Mouse (Mus musculus): ENCODE results near the gene Gpr158. TPM values are rescaled to one million over a fixed set of nuclear protein-coding genes. Genes with fewer than 3 reads are reported as not detected.

Gene Gpr158
- total RNA-seq, 2 experiments from 2014 or later: 0.57 to 1.1 TPM

DNA sequence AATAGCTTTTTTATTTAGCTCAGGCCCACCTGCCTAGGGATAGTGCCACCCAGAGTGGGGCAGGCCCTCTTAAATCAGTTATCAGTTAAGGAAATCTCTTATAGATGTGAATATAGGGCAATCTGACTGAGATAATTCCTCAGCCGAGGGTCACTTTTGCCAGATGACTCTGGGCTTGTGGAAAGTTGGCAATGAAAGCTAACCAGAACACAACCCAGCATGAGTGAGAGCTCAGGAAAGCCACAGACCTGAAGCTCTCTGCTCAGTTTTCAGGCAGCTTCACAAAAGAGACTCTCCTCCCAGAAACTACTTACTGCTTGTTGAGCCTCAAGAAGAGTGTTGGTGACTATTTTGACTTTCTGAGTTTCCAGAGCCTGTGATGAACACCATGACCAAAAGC, 264.8 kb downstream of the Gpr158 start:
- DNase-seq: no peak

DNA sequence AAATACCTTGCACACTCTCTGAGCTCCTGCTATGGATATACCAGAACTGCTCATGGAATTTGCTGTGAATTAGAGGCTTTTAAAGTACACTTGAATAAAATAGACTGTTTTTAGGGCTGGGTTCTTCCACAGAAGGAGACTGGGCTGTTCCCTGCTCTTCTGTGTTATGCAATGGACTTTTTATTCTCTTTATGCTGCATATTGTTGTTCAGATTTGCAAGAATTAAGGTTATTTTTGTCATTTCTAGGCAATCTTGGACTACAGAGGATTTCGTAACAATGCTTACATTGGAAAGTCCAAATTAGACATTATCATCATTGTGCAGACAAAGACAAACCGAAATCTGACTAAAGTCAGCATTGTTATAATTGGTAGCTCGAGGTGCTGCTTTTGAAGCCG, 298.4 kb downstream of the Gpr158 start:
- no peak for DNase-seq

DNA sequence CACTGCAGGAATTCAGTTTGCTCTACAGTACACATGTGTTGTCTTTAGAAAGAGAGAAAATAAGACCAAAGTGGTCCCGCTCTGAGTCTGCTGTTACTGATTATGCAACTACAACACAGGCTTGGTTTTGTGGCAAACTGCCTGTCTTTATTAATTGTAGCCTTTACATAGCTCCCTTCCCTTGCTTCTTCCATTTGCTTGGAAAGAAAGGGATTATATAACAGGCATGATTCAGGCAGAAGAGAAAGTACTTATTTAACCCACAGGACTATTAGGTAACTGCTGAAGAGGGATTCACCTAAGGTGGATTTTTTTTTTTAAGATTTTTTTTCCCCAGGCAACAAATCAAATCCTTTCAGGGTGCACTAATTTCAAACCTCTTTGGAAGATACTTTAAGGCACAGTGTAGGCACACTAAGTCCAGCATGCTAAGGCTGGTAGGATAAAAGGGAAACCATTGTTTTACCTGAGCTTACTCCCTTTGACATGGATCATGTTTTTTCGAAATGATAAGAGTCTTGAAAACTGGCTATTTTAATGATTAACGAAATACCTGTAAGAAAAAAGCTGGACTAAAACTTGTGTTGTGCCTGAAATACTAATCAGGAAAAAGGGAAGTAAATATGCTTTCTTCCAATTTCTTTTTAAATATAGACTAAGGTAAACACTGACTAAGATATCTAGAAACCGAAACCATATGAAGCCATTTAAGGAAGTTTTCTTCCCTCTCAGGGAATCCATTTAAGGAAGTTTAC, 308.9 kb downstream of the Gpr158 start:
- no peak for DNase-seq

DNA sequence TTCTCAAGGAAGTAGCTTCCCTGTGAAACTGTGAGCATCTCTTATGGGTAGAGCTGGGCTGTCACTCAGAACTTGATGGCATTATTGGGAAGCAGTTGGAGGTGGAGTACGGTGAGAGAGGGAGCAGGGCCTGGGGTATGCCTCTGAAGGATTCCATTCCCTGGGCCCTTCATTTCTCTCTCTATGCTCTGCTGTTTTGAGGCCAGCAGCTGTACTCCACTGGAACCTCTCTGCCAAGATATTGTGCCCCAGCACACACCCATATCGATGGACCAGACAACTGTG, 309.4 kb downstream of the Gpr158 start:
- no peak for DNase-seq

DNA sequence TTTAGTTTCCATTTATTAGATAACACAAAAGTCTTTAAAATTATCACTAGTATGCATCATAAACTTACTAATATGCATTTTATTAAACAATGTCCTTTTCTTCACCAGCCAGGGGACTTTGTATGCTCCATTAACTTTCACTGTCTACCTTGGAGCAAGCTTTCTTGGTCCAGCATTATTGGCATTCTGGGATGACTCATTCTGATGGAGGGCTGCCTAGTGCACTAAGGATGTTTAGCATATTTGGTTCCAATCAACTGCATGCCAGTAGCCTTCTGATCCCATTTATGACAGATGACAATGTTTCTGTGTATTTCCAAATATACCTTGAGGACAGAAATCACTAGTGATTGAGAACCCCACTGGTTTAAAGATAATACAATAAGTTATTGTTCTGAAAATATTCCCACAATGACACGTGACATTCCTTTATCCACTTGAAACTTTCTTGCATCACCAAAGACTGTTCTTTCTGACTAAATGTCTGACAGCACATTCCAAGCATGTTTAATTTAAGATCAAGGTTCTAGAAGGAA, 313.5 kb downstream of the Gpr158 start:
- no peak for DNase-seq

DNA sequence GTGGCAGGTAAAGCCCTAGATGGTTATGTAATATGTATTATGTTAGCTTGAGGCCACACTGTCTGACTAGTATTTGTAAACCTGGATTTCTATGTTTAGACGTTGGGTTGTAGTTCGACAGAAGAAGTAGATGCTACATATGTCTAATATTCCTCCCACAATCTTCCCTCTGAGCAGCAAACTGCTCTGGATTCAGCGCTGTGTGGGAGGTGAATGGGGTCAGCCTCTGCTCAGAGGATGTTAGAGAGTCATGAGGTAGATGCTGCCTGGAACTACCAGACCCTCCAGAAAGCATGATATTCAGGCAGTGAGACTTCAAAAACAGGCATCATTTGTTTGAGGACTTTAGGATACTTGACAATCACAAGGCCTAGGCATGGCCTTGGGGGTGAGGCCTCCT, 317.4 kb downstream of the Gpr158 start:
- DNase-seq: no peak

DNA sequence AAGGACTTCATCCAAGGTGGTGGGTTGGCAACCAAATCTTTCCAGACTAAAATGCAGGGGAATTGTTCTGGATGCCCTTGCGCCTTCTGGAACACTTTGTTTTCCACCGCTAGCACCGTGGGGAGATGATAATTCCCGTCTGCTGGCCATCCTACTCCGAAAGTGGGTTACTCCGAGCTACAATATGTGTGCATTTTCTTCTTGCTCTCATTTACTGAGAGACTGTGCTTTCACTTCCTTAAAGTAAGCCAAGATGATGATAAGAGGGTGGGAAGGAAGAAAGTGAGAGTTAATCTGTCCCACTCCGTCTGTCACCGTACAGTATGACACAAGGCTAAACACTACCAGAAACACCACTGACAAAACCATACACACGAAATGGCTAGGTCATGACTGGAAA, 325.8 kb downstream of the Gpr158 start:
- no peak for DNase-seq

DNA sequence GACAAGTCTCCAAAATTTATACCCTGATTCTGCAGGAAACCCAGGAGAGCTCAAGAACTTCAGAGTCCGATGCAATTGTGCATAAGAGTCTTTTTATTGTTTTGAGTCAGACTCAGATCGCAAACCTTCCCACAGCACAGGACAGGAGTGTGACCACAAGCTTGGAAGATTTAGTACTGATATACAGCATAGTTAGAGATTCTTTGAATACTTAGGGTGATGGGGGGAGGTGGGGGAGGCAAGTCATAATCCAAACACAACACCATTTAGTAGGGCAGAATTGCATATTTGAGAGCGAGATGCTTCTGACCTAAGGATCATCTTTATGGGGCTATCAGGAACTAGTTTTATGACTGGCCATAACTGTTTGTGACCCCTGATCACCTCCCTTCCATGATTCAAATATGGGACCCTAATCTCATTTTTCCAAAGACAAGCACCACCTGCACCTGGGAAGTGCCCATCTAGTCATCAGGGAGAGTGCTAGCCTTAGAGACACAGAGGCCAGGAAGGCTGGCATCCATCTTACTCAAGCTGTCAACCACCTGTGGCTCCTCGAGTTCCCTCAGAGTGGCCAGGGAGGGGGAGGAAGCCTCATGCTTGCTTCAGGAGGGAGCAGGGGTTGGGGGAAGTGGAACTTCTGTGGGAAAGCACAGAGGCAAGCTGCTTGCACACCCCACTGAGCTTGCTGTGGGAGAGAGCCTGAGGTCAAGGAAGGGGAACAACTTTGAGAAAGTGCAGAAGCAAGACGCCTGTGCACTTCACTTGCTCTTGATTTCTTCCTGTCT, 326.7 kb downstream of the Gpr158 start:
- DNase-seq: no peak

DNA sequence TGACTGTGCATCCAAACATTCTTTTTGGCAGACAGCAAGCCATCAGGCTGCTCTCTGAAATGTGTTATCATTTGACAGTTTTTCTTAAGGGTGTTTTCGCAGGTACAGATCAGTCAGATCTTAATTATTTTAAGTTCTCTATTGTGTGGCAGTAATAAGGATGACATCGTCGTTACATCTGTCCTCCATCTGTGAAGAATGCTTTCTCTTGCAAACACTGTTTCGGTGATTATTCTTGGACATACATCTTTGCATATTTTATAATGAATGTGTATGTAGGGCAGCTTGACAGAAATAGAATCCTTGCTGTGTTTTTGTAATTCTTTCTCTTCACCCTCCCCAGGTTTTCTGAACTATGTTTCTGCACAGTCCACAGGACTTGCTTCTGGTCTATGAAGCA, 360.7 kb downstream of the Gpr158 start:
- no peak for DNase-seq

DNA sequence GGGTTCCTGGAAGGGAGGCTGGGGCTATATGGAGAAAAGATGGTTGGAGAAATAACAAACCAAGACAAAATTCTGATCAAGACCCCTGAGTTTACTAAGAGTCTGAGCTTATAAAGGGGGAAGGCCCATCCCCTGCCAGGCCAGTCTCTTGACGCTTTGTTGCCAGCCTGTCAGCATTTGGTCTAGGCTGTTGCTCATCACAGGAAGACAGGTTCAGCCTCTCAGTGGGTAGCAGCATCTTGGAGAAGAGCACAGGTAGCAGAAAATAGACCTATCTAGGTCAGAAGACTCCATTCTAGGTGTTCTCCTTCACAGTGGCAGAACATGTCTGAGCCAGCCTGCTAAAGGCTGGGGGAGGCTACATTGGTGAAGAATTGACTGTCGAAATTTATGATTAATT, 416.4 kb downstream of the Gpr158 start:
- no peak for DNase-seq

DNA sequence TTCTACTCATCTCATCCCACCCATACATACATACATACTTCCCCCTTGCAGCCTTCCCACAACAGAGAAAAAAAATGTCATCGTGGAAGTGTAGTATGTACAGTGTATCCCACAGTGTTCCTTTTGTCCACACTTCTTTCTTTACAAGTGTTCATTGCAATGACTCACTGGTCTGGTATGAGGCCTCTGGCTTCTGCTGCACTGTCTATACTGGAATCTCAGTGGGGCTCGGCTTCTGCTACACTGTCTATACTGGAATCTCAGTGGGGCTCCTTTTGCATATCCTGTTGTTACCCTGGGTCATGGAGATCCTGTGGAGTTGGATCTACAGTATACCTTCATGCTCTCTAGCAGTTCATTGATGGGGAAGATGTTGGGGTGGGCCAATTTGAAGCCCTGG, 425.8 kb downstream of the Gpr158 start:
- no peak for DNase-seq

DNA sequence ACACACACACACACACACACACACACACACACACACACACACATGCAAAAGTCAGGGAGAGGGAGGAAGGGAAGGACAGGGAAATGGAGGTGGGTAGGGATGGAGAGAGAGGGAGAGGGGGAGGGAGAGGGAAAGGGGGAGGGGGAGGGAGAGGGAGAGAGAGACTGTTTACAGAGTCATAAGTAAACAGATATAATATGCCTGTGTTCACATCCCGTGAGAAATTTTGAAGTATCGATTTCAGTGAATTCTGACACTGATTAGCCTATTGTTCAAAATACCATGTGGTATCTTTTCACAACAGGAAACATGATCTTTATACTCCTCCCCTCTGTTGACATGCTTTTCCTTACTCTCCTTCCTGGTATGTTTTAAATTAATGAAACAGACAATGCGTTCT, 432.3 kb downstream of the Gpr158 start:
- DNase-seq: no peak

DNA sequence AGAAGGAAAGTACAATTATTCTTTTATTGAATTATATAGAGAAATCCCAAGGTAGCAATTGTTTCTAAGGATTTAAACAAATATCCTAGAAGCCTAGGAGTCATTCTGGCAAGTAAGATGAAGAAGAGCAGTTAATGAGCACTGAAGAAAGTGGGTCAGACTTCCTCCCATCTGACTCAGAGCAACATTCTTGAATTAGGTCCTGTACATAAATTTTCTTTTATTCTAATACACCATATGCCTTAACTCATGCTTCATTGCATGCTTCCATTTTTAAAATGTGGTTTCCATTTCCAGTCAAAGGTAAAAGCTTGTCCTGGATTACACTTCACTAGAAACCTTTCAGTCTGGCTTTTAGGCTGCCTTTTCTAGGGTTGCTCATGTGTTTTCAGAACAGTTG, 432.7 kb downstream of the Gpr158 start:
- no peak for DNase-seq

DNA sequence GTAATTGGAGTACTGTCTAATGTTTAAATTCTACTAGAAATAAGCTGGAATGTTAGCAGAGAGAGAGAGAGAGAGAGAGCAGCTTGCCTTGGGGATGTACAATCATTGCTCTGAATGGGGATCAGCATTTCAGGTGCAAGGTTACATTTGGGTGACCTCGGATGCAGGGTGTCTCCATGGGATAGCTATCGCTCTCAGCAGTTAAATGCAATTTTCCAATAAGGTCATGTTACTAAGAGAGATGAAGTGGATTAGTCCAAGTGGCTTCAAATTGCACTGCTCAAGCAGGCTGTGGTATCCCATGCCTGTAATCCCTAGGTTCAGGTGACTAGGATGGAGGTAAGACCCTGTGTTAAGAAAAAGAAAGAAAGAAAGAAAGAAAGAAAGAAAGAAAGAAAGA, 441.2 kb downstream of the Gpr158 start:
- DNase-seq: no peak

DNA sequence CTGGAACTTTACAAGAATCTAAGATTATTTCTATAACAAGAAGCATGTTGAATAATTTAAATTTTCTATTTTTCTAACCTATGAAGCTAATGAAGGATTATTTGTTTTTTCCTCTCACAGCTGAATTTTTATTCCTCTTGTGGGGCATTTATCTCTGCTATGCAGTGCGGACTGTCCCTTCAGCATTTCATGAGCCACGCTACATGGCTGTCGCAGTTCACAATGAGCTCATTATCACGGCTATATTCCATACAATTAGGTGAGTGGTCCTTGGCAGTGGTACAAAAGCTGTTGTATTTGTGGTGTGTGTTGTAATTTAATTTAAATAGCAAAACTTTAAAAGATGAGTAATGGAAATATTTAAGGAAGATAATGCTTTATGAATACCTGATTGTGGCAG, 443.1 kb downstream of the Gpr158 start:
- DNase-seq: no peak

DNA sequence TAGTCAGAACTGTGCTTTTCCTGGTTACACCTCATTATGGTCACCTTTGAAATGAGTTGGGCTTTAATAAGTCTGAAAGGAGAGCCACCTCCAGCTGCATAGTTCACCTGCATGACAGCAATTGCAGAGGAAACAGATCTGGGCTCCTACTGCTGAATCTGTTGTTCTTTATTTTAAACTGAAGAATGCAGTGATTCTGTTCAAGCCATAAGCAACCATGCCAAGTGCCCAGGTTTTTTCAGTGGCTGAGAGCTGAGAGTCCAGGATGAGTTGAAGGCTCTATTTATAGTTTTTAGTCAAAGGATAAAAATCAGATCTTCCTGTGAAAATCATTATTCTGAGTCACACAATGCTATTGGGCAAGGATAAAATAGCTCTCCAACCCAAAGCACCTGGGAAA, 496.7 kb downstream of the Gpr158 start:
- DNase-seq: no peak

Other genes with a start within 250 kb of the Gpr158 start
- 1 to 10 TPM; 1.0 to 1.6 TPM for gene Enkur, start 162.2 kb upstream of the Gpr158 start, total RNA-seq (2021)
- 1 to 10 TPM; 5.7 to 7.6 TPM for gene Thnsl1, start 161.8 kb upstream of the Gpr158 start, total RNA-seq (2021)

Data from adrenal gland, postnatal 10 days (tissue).